Mouse (Mus musculus) CH12.LX (cell line): ENCODE data around the gene Hsp90ab1. TPM values are rescaled to one million over a fixed set of nuclear protein-coding genes. Genes with fewer than 3 reads are reported as not detected.
A peak's percentile ranks its signal among the peaks of the same experiment; 100 is the strongest.

Experiments
- DNase-seq: peaks from one replicate; pipeline ENCODE4 v3.0.0-alpha.2; 2013; ENCODE audit errors: extremely low read depth
- H3K27ac ChIP-seq: 2 replicates; pipeline ENCODE4 v1.5.1; 2012; ENCODE audit warnings: low read depth, mild to moderate bottlenecking, control low read depth, moderate library complexity; ENCODE audit not compliant: insufficient read depth
- H3K27me3 ChIP-seq: replicated peaks from 2 replicates; pipeline ENCODE3; 2012; ENCODE audit warnings: inconsistent platforms
- H3K36me3 ChIP-seq, 2 experiments: replicated peaks in 1 of 2; 2 replicates each; pipeline versions ENCODE3 to v1.6.1; 2012; ENCODE audit warnings: inconsistent platforms in 1 of 2, low read length in 1 of 2, mild to moderate bottlenecking in 1 of 2, mixed read lengths in 1 of 2, moderate library complexity in 1 of 2; ENCODE audit not compliant: control insufficient read depth in 1 of 2, insufficient read depth in 1 of 2
- H3K4me1 ChIP-seq, 2 experiments: 2 replicates each; pipeline ENCODE4 v1.6.1; 2012; ENCODE audit warnings: inconsistent platforms in 1 of 2, moderate library complexity in 1 of 2; ENCODE audit not compliant: insufficient read depth in 2 of 2, control insufficient read depth in 1 of 2
- H3K4me2 ChIP-seq: 2 replicates; pipeline ENCODE4 v1.6.1; 2012; ENCODE audit warnings: low read depth, mild to moderate bottlenecking, control low read depth; ENCODE audit not compliant: poor library complexity, insufficient read depth, severe bottlenecking
- H3K4me3 ChIP-seq, 3 experiments: fragments of 150-350 bp in 1 of 3; sonication (generic) in 1 of 3; replicated peaks in 1 of 3; 2 replicates each; pipeline versions ENCODE3 to v1.5.1; 2011 to 2012; ENCODE audit warnings: low read depth in 2 of 3, low read length in 2 of 3, mild to moderate bottlenecking in 2 of 3, moderate library complexity in 2 of 3, control low read depth in 1 of 3, improper control_type of control experiment in 1 of 3, inconsistent platforms in 1 of 3, mixed read lengths in 1 of 3; ENCODE audit not compliant: poor library complexity in 1 of 3
- H3K79me2 ChIP-seq: replicated peaks from 2 replicates; pipeline ENCODE4 v1.6.1; 2012; ENCODE audit warnings: mild to moderate bottlenecking, moderate library complexity; ENCODE audit not compliant: control insufficient read depth, poor library complexity, insufficient read depth, severe bottlenecking; ENCODE audit errors: extremely low read depth
- H3K9ac ChIP-seq: 2 replicates; pipeline ENCODE4 v1.6.1; 2012; ENCODE audit warnings: low read depth, mild to moderate bottlenecking, control low read depth, moderate library complexity; ENCODE audit not compliant: insufficient read depth
- H3K9me3 ChIP-seq: replicated peaks from 2 replicates; pipeline ENCODE3; 2012; ENCODE audit warnings: low read length, inconsistent platforms, mixed read lengths
- CTCF ChIP-seq, 2 experiments: IDR thresholded peaks in 1 of 2; conservative IDR thresholded peaks in 1 of 2; 2 replicates each; pipeline ENCODE4 v1.5.1; 2011 to 2012; ENCODE audit warnings: low read depth in 2 of 2, low read length in 2 of 2, improper control_type of control experiment in 1 of 2, inconsistent platforms in 1 of 2, mild to moderate bottlenecking in 1 of 2, moderate library complexity in 1 of 2
- E2F4 ChIP-seq: IDR thresholded peaks from 2 replicates; pipeline ENCODE4 v1.6.1; 2011; ENCODE audit warnings: low read depth, low read length, improper control_type of control experiment; ENCODE audit not compliant: insufficient replicate concordance
- EP300 ChIP-seq: IDR thresholded peaks from 2 replicates; pipeline ENCODE4 v1.6.1; 2011; ENCODE audit warnings: low read length, improper control_type of control experiment
- ETS1 ChIP-seq: conservative IDR thresholded peaks from 2 replicates; pipeline ENCODE4 v1.6.1; 2012; ENCODE audit warnings: low read depth, mild to moderate bottlenecking, inconsistent platforms, low read length, improper control_type of control experiment, moderate library complexity
- IRF4 ChIP-seq: IDR thresholded peaks from 2 replicates; pipeline ENCODE4 v1.6.1; 2014; ENCODE audit warnings: low read depth, mild to moderate bottlenecking, inconsistent platforms, low read length, improper control_type of control experiment
- JUND ChIP-seq: conservative IDR thresholded peaks from 2 replicates; pipeline ENCODE4 v1.6.1; 2011; ENCODE audit warnings: low read depth, low read length, improper control_type of control experiment
- MAFK ChIP-seq: IDR thresholded peaks from 2 replicates; pipeline ENCODE4 v1.6.1; 2011; ENCODE audit warnings: low read length, improper control_type of control experiment; ENCODE audit not compliant: insufficient replicate concordance
- MAX ChIP-seq: IDR thresholded peaks from 2 replicates; pipeline ENCODE4 v1.6.1; 2011; ENCODE audit warnings: low read length, improper control_type of control experiment
- MAZ ChIP-seq: IDR thresholded peaks from 2 replicates; pipeline ENCODE4 v1.6.1; 2012; ENCODE audit warnings: low read depth, mild to moderate bottlenecking, inconsistent platforms, low read length, improper control_type of control experiment, moderate library complexity
- MEF2A ChIP-seq: IDR thresholded peaks from 2 replicates; pipeline ENCODE4 v1.6.1; 2014; ENCODE audit warnings: low read depth, mild to moderate bottlenecking, inconsistent platforms, low read length, improper control_type of control experiment, borderline replicate concordance
- NELFE ChIP-seq: IDR thresholded peaks from 2 replicates; pipeline ENCODE4 v1.6.1; 2011; ENCODE audit warnings: low read depth, low read length, improper control_type of control experiment
- NRF1 ChIP-seq: IDR thresholded peaks from 2 replicates; pipeline ENCODE4 v1.6.1; 2014; ENCODE audit warnings: low read depth, mild to moderate bottlenecking, inconsistent platforms, low read length, improper control_type of control experiment, moderate library complexity
- PAX5 ChIP-seq: IDR thresholded peaks from 2 replicates; pipeline ENCODE4 v1.6.1; 2012; ENCODE audit warnings: low read length, inconsistent platforms, mixed read lengths
- POLR2A ChIP-seq: IDR thresholded peaks from 2 replicates; pipeline ENCODE4 v1.6.1; 2011; ENCODE audit warnings: low read depth, mild to moderate bottlenecking, improper control_type of control experiment, low read length
- RAD21 ChIP-seq: IDR thresholded peaks from 2 replicates; pipeline ENCODE4 v1.6.1; 2011; ENCODE audit warnings: low read depth, mild to moderate bottlenecking, low read length, improper control_type of control experiment, moderate library complexity
- RCOR1 ChIP-seq: conservative IDR thresholded peaks from 2 replicates; pipeline ENCODE4 v1.6.1; 2012; ENCODE audit warnings: low read depth, mild to moderate bottlenecking, inconsistent platforms, low read length, improper control_type of control experiment
- SIN3A ChIP-seq: IDR thresholded peaks from 2 replicates; pipeline ENCODE4 v1.6.1; 2012; ENCODE audit warnings: low read length, improper control_type of control experiment, inconsistent platforms
- SMC3 ChIP-seq: IDR thresholded peaks from 2 replicates; pipeline ENCODE4 v1.6.1; 2011; ENCODE audit warnings: low read depth, low read length, improper control_type of control experiment
- TBP ChIP-seq: conservative IDR thresholded peaks from 2 replicates; pipeline ENCODE4 v1.6.1; 2011; ENCODE audit warnings: low read depth, low read length, improper control_type of control experiment
- TCF12 ChIP-seq: IDR thresholded peaks from 2 replicates; pipeline ENCODE4 v1.6.1; 2014; ENCODE audit warnings: low read depth, mild to moderate bottlenecking, inconsistent platforms, low read length, improper control_type of control experiment
- USF1 ChIP-seq: IDR thresholded peaks from 2 replicates; pipeline ENCODE4 v1.6.1; 2014; ENCODE audit warnings: low read depth, mild to moderate bottlenecking, inconsistent platforms, low read length, improper control_type of control experiment
- USF2 ChIP-seq: conservative IDR thresholded peaks from 2 replicates; pipeline ENCODE4 v1.6.1; 2011; ENCODE audit warnings: low read depth, low read length, improper control_type of control experiment
- ZMIZ1 ChIP-seq: IDR thresholded peaks from 2 replicates; pipeline ENCODE4 v1.6.1; 2012; ENCODE audit warnings: low read depth, mild to moderate bottlenecking, inconsistent platforms, low read length, improper control_type of control experiment
- ZNF384 ChIP-seq: IDR thresholded peaks from 2 replicates; pipeline ENCODE4 v1.6.1; 2012; ENCODE audit warnings: low read depth, low read length, improper control_type of control experiment, inconsistent platforms
- dilution Hi-C: fragments of 300-500 bp; cut with MboI; formaldehyde crosslinking; loops from 2 replicates; pipeline ENCODE4 v1.14.3; 2020; ENCODE audit warnings: low sequenced_read_pairs; ENCODE audit not compliant: extremely low pct_unique_long_range_greater_than_20kb, extremely low pct_ligation_motif_present
- in situ Hi-C: fragments of 300-500 bp; cut with MboI; formaldehyde crosslinking; loops from 3 replicates; pipeline ENCODE4 v1.14.3; 2019; ENCODE audit warnings: low sequenced_read_pairs, low pct_ligation_motif_present, low pct_unique_long_range_greater_than_20kb, mixed read lengths
- polyA plus RNA-seq: library from polyadenylated mRNA; unstranded; fragments of >175 nt; gene quantifications from 2 replicates; pipeline ENCODE4 v1.2.1, GENCODE M21; 2012; ENCODE audit warnings: low read depth; ENCODE audit not compliant: insufficient read length
- total RNA-seq, 2 experiments: library from RNA; depleted of rRNA; stranded (reverse); fragments of 300-350 nt in 1 of 2; fragments of >200 nt in 1 of 2; gene quantifications; 2 replicates each; pipeline ENCODE4 v1.2.3; 2012 to 2014

Hsp90ab1 gene
- total and polyA plus RNA-seq, 3 experiments, result 790 to 4,858 (median 1,180) TPM

DNA sequence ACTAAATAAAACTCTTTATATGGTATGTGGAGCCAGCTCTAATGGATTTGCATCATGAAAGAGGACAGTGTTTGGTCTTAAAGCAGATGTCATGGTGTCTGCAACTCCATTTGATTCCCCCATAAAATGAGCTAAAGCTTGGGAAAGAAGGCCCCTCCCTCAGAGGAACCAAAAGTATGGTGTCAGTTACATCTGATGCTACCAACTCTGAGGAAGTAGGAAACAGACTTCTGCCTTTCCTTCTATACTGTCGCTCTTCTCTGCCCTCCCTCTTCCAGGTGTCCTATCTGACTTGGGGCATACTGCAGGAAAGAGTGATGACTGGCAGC lies 7.1 kb downstream of the Hsp90ab1 start:
- TF ChIP-seq SIN3A (peak; percentile 51), MAZ (no peak), POLR2A (no peak), NELFE (no peak), TCF12 (no peak), ZMIZ1 (peak; percentile 53; the same call in 1 of the 2 replicates)
- TF ChIP-seq, all 38 proteins: peak for 2
- peak overlapping the region; percentile 61 for H3K27ac ChIP-seq
- in situ Hi-C loops, result no loop called here
- peak overlapping the region in 2 of 3 experiments; percentile 7 to 75 for H3K4me3 ChIP-seq
- H3K9ac ChIP-seq, result peak overlapping the region; percentile 89; the same call in 1 of the 2 replicates
- peaks cover 43 to 77% of the 10 kb centered on the region in 2 experiments for H3K4me1 ChIP-seq
- DNase-seq, result no peak
- H3K27me3 ChIP-seq, result no peaks in the 10 kb centered on the region
- H3K4me2 ChIP-seq, result peak overlapping the region; percentile 83
- H3K36me3 ChIP-seq, result peaks cover 63 to 74% of the 10 kb centered on the region in 2 experiments
- H3K79me2 ChIP-seq, result peaks cover 42% of the 10 kb centered on the region
- H3K9me3 ChIP-seq, result no peaks in the 10 kb centered on the region
- dilution Hi-C loops, result no loop called here

DNA sequence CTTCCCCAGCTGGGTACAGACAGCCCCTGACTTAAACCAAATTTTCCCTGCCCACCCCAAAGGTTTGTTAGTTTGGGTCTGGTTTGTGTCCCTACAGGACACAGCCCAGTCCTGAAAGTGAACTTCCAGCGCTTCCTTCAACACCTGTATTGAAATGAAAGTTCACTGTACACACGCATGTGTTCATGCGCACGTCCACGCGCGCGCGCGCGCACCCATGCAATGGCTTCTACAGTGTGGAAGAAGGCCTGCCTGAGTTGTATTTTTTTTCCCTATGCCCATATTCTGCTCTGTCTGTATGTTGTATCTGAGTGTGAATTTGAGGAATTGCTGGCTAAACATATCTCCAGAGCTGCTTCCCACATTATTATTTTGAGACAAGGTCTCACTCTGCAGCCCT lies 8.0 kb downstream of the Hsp90ab1 start:
- H3K9me3 ChIP-seq, result no peaks in the 10 kb centered on the region
- peak overlapping the region; percentile 98; the same call in 1 of the 2 replicates for H3K27ac ChIP-seq
- H3K27me3 ChIP-seq, result no peaks in the 10 kb centered on the region
- dilution Hi-C loops (no loop called here), in situ Hi-C loops (no loop called here)
- H3K4me1 ChIP-seq, result peaks cover 45 to 77% of the 10 kb centered on the region in 2 experiments
- H3K36me3 ChIP-seq, result peaks cover 61 to 74% of the 10 kb centered on the region in 2 experiments
- DNase-seq, result no peak
- H3K9ac ChIP-seq, result peak overlapping the region; percentile 89
- TF ChIP-seq SMC3 (peak; percentile 0; the same call in 1 of the 2 replicates), NRF1 (peak; percentile 78), SIN3A (peak; percentile 1; the same call in 1 of the 2 replicates), MAFK (no peak)
- H3K4me2 ChIP-seq, result peak overlapping the region; percentile 83
- H3K4me3 ChIP-seq, result peak overlapping the region; percentile 75 to 87 (median 80)
- H3K79me2 ChIP-seq, result peaks cover 41% of the 10 kb centered on the region

DNA sequence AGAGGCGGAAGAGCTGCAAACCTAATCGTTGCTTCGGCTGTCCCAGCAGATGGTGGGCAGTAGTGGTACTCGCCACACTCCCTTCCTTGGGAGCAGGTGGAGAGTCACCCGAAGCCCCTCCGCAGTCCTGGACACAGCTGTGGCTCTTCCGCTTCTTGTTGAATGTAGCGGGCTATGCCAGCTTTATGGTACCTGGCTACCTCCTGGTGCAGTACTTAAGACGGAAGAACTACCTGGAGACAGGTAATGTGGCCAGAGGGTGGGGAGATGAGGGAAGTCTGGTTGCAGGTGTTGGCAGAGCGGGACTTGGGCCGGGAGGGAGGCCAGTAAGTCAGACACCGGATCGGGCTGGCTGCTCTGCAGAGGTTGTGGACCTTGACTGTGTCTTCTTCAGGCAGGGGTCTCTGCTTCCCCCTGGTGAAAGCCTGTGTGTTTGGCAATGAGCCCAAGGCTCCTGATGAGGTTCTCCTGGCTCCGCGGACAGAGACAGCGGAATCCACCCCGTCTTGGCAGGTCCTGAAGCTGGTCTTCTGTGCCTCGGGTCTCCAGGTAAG lies 8.5 kb downstream of the Hsp90ab1 start:
- dilution Hi-C loops (no loop called here), in situ Hi-C loops (no loop called here)
- no peaks in the 10 kb centered on the region for H3K27me3 ChIP-seq
- no peak for DNase-seq
- no peaks in the 10 kb centered on the region for H3K9me3 ChIP-seq
- H3K4me3 ChIP-seq, result peak overlapping the region; percentile 75 to 87 (median 80)
- H3K36me3 ChIP-seq, result peaks cover 58 to 74% of the 10 kb centered on the region in 2 experiments
- H3K4me1 ChIP-seq, result peaks cover 43 to 74% of the 10 kb centered on the region in 2 experiments
- H3K27ac ChIP-seq, result peak overlapping the region; percentile 98
- H3K4me2 ChIP-seq, result peak overlapping the region; percentile 83
- H3K79me2 ChIP-seq, result peaks cover 36% of the 10 kb centered on the region
- peak overlapping the region; percentile 89 for H3K9ac ChIP-seq
- no peak for TF ChIP-seq MAZ
- TF ChIP-seq JUND, result no peak
- TF ChIP-seq EP300, result no peak
- TF ChIP-seq ETS1, result no peak
- no peak for TF ChIP-seq CTCF (conservative IDR thresholded peaks at IDR 0.05 in 1 of 2, IDR thresholded peaks at IDR 0.05 in 1 of 2; ENCODE audit: low read depth in 2 of 2, low read length in 2 of 2)
- TF ChIP-seq MAX, result no peak
- no peak for TF ChIP-seq RCOR1
- no peak for TF ChIP-seq USF2
- no peak for TF ChIP-seq MAFK
- TF ChIP-seq TBP, result no peak
- TF ChIP-seq NELFE, result peak; percentile 17; the same call in 1 of the 2 replicates
- no peak for TF ChIP-seq NRF1
- TF ChIP-seq SIN3A, result peak; percentile 19; the same call in 1 of the 2 replicates
- TF ChIP-seq IRF4, result no peak
- TF ChIP-seq RAD21, result no peak; the same call in 1 of the 2 replicates
- no peak for TF ChIP-seq ZNF384
- TF ChIP-seq MEF2A, result no peak
- TF ChIP-seq PAX5, result no peak
- no peak for TF ChIP-seq USF1
- no peak for TF ChIP-seq POLR2A
- TF ChIP-seq ZMIZ1, result no peak; the same call in 1 of the 2 replicates
- peak; percentile 1; the same call in 1 of the 2 replicates for TF ChIP-seq SMC3
- no peak for TF ChIP-seq E2F4
